Mouse (Mus musculus) urinary bladder, postnatal 4 days (tissue): ENCODE measurements around the gene Pepd.

Experiments used
- DNase-seq, 2 experiments: peaks; one replicate each; pipeline ENCODE4 v3.0.0; 2021 to 2022; ENCODE audit warnings: low spot score in 2 of 2

Pepd gene

DNA sequence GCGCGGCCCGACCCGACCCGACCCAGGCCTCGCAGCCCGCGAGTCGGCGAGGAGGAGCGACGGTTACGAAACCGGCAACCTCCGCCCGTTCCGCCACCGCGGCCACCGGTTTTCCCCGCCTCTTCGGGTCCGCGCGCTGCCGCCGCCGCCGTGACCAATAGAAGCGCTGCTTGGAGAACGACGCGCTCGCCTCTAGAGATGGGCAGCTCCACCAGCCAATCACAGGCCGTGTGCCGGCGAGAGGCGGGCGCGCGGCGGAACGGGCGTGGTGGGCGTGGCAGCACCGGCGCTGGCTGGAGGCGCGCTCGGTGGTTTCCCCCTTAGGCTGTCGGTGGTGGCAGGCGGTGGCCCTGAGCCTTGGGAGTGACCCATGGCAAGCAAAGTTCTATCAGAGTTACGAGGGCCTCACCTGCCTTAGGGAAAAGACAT is 144.3 kb downstream of the Pepd start, which contains the start of gene Cebpg:
Gene Cebpg, minus strand, starts transcription at position 138 of the 429 bp plus-strand sequence.
- DNase-seq: peak; percentile 94 to 96

DNA sequence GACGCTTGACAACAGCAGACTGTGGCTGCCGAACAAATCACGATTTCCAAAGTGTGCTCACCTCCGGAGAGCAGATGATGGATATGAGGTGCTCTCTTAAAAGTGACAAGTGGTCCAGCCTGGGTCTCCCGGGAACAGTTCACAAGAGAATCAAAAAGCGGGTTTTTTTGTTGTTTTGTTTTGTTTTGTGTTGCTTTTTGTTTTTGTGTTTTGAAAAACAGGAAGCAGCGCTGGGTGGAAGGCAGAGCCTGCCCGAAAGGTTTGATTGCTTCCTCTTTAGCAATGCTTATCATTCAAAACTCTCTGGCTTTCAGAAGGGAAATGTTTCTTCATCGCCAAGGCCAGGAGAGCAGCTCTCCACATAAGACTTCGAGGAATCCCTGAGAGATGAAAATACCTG is 144.8 kb downstream of the Pepd start:
- no peak for DNase-seq

DNA sequence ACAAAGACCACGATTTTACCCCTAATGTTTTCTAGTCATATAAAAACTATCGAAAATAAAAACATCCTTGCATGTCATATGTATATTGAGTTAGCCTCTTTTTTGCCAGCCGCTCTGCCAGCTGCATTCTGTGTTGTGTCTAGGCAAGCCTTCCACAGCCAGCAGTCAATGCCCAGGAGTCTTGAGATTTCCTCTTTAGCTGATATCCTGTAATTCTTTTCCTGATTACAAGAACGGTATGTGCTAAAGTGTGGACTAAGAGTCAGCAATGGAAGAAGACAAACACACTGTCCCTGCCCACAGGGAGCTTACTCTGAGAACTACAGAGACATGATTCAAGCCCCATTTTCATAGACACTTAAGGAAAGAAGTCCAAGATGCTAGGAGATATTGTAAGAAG is 145.4 kb downstream of the Pepd start:
- no peak for DNase-seq

DNA sequence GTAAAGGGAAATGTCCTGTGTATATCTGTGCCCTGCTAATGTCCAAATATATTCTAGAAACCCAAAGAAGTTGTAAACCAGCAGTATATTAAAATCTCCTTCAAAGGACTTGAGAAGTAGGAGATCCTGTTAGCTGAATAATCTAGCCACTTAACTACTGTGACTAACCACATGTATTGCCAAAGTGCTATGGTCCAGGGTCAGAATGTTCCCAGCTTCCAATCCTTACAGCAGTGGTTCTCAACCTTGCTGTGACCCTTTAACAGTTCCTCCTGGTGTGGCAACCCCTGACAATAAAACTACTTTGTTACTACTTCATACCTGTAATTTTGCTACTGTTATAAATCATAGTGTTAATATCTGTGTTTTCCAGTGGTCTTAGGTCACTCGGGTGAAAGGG is 146.2 kb downstream of the Pepd start:
- DNase-seq: no peak

DNA sequence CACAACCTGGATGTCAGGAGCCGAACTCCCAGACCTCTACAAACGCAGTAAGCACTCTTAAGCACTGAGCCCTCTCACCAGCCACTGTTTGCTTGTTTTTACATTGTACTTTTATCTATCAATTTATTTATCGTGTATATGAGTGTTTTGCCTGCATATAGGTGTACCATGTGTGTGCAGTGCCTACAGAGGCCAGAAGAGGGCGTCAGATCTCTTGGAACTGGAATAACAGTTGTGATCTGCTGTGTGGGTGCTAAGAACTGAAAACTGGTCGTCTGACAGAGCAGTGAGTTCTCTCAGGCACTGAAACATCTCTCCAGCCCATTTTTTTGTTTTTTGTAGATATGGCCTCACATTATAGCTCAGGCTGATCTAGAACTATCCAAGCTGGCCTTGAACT is 147.3 kb downstream of the Pepd start:
- no peak for DNase-seq

DNA sequence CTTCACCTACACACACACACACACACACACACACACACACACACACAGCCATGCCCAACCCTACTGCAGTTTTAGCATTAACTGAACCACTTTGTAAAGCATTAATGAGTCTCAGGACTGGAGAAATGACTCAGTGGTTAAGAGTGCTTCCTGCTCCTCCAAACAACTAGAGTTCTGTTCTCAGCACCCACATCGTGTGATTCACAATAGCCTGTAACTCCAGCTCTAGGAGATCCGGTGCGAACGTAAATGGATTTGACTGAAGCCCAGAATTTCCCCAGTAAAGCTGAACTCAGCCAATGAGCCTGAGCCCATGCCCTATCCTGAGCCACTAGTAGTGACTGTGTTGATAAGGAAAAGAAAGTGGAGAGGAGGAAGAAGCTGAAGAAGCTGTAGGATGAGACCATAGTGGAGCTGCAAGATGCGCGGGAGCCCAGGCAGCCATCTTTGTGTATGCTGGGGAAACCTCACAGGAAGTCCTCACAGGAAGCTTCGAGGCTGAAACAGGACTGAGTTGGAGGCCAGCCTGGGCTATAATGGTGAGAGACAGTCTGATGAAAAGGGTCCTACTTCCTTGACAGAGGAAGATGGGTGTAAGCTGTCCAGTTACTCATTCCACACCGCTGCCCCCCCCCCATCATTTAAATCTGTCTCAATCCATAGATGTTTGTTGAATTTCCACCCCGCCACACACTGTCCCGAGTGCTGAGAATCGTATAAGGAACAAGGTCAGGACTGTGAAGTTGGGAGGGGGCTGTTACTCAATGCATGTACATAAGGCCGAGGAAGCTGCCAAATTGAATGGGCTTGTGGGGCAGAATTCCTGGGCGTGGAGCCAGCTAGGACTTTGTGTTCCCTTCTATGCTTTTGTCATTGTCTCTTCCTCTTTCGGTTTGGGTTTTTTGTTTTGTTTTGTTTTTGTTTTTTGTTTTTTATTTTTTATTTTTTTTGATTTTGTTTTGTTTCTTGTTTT is 152.4 kb downstream of the Pepd start:
- DNase-seq: peak; percentile 32 to 65

DNA sequence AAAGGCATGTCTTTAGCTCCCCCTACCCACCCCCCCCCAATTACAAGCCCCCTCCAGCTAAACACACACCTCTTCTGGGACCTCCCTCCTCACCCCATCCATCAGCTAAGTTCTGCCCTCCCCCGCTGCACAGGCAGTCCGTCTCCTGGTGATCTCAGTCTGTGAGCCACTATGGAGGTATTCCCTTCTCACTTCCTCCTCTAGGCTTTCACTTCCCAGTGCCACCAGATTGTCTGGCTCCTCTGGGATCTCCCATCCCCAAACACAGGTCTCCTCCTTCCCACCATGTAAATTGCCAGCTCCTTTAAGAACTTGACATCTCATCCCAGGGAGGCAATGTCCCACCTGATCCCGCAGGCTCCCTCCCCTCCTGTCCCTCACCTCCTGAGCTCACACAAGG is 153.8 kb downstream of the Pepd start:
- DNase-seq: no peak

DNA sequence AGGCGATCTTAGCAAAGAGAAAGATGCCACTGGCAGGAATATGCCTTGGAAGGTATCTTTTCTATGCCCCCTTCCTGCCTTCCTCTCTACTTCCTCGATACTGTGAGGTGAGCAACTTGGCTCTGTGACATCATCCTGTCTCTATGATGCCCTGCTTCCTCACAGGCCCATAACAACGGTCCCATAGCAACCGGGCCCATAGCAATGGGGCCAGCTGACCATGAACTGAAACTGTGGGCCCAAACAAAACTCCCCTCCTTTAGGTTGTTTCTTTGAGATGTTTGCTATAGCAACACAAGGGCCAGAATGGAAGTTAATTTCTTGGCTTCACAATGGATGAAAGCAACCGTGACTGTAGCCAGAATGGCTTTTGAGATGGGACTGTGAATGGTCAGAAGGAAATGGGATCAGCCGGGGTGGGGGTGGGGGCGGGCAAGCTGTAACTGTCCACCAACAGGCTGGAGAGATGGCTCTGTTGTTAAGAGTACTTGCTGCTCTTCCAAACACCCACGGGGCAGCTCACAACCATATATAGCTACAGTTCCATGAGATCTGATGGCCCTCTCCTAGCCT is 154.5 kb downstream of the Pepd start:
- DNase-seq: no peak

DNA sequence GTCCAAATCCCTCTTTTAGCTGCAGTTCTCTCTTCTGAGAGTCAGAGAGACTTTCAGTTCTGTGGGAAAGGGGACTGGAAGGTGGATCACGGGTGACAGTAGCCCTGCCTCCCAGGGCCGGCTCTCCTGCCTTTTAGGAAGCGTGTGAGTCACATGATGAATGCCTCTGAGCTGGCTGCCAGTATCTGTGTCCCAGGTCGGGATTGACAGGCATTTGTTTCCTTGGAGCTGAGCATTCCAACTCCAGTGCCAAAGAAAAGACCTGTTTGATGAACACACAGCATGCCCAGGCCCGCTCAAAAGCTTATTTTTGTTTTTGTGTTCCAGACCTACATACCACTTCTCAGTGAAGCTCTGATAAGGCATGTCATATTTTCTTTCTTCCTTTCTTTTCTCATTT is 164.5 kb downstream of the Pepd start:
- no peak for DNase-seq

DNA sequence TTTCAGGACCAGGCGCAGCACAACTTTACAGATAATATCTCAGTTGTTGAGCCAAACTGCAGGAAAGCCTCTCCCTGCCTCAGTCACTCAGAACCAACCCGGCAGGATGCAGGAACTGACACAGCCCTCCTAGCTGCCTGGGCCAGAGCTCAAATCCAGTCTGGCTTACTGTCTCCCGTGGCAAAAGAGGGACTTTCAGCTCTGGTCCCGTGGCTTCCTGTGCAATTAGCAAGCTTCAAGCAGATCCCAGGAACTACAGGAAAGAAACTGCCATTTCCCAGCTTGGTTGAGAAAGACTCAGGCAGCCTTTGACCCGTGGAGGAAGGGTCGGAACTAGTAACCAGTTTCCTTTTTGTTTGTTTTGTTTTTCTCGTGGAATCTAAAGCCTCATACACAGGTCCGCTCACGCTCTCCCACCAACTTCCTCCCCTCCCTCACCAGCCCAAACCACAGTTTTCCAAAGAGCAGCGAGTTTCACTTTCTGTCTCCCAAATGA is 168.7 kb downstream of the Pepd start:
- no peak for DNase-seq

DNA sequence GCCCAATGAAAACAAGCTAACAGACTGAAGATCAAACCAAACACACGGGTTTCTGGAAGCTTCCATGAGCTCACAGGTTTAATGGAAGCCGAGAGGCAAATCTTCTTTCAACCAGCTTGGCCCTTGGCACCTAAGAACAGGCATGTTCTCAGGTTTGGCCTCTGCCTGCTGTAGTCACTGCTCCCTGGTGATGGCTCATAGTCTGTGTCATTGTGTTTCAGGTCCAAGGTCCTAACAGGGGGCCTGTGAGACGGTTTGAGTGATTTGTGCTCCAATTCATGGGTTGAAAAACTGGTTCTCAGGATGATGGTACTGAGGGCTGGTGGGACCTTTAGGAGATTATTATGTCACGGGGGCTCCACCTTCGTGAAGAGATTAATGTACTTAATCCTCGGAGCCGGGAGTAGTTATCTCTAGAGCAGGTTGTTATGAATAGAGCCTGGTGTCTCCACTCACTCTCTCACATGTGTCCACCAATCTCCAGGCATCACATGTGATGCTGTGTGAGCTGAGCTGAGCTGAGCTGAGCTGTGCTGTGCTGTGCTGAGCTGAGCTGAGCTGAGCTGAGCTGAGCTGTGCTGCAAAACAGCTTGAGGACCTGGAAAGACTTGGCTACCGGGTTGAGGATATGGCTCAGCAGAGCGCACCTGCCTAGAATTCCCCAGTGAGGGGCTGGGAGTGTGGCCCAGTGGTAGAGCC is 169.4 kb downstream of the Pepd start:
- DNase-seq: no peak

DNA sequence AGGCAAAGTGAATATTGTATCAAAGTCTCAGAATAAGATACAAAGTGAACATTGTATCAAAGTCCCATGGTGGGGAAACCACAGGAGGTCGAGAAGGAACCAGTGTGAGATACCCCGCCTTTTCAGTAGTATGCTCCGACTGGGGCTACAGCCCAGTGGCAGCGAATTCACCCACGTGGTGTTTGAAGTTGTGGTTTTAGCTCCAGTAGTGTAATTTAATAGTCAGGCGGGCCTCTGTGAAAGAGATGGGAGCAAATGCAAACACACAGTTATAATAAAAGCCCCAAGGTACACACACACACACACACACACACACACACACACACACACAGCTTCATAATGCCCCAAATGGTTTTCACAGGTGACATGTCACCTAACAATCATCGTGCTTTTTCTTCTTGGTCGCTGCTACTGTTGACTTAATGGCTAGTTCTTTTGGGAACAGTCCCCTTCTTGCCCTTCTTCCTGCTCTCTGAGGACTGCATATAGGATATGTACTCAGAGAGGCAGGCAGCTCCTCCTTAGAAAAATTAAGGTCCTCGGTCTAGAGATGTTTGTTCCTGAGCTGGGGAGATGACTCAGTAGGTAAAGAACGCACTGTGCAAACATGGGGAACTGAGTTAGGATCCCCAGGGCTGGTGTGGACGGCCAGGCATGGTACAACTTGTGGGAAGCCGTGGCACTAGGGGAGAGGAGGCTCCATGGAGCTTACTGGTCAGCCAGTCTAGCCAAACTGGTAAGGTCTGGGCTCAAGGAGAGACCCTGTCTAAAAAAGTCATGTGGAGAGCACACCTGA is 172.6 kb downstream of the Pepd start:
- DNase-seq: no peak

DNA sequence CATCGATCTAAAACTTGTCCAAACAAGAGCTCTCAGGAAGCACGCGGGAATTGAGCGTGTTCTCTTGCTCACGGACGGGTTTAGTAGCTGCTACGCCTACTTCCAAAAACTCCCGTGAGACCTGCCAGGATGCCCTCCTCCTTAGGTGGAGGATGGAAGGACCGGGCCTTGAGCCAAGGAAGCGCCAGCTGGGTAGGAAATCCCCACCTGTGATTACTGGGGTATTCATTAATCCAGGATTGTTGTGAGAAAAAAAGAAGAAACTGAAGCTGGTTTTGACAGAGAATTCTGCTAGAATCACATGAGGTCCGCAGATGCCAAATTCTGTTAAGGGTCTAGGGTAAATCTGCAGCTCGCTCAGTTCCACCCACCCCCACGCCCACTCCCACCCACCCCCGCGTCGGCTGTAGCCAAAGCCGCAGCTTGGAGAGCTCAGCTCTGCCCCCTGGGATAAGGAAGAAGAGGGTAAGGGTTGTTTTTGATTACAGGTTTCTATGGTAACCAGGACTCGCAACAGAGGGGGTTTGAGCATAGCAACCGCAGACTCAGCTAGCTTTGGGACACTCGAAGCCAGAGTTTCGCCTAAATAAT is 174.2 kb downstream of the Pepd start:
- no peak for DNase-seq

DNA sequence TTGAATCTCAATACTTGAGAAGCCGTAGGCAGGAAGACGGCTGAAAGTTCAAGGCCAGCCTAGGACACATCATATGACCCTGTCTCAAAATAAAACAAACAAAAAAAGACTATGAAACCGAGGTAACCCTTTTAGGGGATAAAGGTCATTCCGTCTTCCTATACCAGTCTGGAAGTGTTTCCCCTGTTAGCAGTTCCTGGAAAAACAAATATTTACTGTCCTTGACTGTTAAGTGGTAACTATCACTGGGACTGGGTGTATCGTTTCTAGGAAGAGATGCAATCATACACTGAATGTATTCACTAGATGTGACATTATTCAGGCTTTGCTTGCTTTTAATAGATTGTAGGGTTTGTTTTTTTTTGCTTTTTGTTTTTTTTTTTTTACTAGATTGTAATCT is 178.4 kb downstream of the Pepd start:
- no peak for DNase-seq
